Mouse (Mus musculus): ENCODE data around the gene Tbx2. TPM values are rescaled to one million over a fixed set of nuclear protein-coding genes. Genes with fewer than 3 reads are reported as not detected.

Gene Tbx2
- polyA plus RNA-seq, 1 experiment = 5.0 TPM

- 83% methylated on average over 4 of the region's 4 CpGs for WGBS
- Histone ChIP-seq H3K4me1 (ENCODE audit: control insufficient read depth, insufficient read depth, insufficient read length) (no peaks in the 10 kb centered on the region), H3K36me3 (ENCODE audit: control insufficient read depth, insufficient read depth, low read length) (no peaks in the 10 kb centered on the region), H3K27ac (ENCODE audit: insufficient read depth, low read length) (no peak overlapping the region), H3K27me3 (ENCODE audit: control insufficient read depth, insufficient read depth, low read length) (peaks cover 29% of the 10 kb centered on the region), H3K4me3 (ENCODE audit: extremely low read depth, insufficient read depth, insufficient read length) (no peak overlapping the region)
- TF ChIP-seq POLR2A (IDR thresholded peaks at IDR 0.05; ENCODE audit: low read depth, low read length) = no peak
- TF ChIP-seq CTCF (IDR thresholded peaks at IDR 0.05; ENCODE audit: extremely low read depth, insufficient read depth, insufficient read length, insufficient replicate concordance) = no peak
- no peak for DNase-seq (ENCODE audit: low read depth in 1 of 2, low spot score in 2 of 2)
Observed at GRCm38 (mm10) chr11:85884498-85884897, 52.1 kb downstream of the Tbx2 start.

DNA sequence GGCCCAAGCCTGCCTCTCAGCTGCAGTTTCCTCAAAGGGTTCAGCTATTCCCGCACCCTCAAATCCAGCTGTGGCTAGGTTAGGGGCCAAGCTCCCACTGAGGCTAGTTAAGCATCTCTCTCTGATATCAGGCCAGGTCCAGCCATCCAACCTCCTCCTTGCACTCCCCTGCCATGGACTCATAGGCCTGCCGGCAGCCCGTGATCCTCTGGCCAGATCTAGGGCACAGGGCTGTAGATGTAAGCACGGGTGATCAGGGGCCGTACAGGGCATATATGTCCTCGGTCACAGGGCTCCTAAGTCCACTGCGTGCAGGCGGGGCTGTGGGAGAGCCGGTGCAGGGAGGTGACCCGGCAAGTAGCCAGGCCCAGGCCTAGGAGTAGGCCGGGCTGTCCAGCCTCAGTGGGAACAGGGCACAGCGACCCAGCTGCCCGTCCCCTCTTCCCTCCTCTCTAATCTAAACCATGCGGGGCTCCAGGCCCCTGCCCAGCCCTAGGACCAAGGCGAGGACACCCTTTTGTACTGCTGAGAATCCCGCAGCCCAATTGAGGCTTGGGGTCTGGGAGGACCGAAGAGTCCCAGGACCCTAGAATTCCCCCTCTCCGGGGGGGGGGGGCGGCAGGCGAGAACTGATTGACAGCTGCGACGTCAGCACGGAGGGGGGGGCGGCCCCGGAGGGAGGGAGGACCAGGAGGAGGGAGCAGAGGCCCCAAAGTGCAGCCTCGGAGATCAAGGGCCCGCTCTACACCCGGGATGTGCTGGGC, 53.5 kb downstream of the Tbx2 start, which contains the start of gene Tbx4:
TSS of gene Tbx4 (plus strand) at position 758 of the 764 bp plus-strand sequence.
- no peak for DNase-seq (ENCODE audit: low read depth in 1 of 2, low spot score in 2 of 2)
- 55% methylated on average over 23 of the region's 28 CpGs for WGBS
- Histone ChIP-seq H3K36me3 (ENCODE audit: control insufficient read depth, insufficient read depth, low read length) (no peaks in the 10 kb centered on the region), H3K27ac (ENCODE audit: insufficient read depth, low read length) (no peak within 1 kb of the TSS), H3K4me3 (ENCODE audit: extremely low read depth, insufficient read depth, insufficient read length) (no peak within 1 kb of the TSS), H3K4me1 (ENCODE audit: control insufficient read depth, insufficient read depth, insufficient read length) (no peaks in the 10 kb centered on the region), H3K27me3 (ENCODE audit: control insufficient read depth, insufficient read depth, low read length) (peaks cover 39% of the 10 kb centered on the region)
- TF ChIP-seq CTCF (IDR thresholded peaks at IDR 0.05; ENCODE audit: extremely low read depth, insufficient read depth, insufficient read length, insufficient replicate concordance) (no peak), POLR2A (IDR thresholded peaks at IDR 0.05; ENCODE audit: low read depth, low read length) (no peak)

GRCm38 (mm10) chr11:85886429-85886785, 54.1 kb downstream of the Tbx2 start:
- Histone ChIP-seq H3K27ac (ENCODE audit: insufficient read depth, low read length) (no peak overlapping the region), H3K4me3 (ENCODE audit: extremely low read depth, insufficient read depth, insufficient read length) (no peak overlapping the region), H3K27me3 (ENCODE audit: control insufficient read depth, insufficient read depth, low read length) (peaks cover 44% of the 10 kb centered on the region), H3K4me1 (ENCODE audit: control insufficient read depth, insufficient read depth, insufficient read length) (no peaks in the 10 kb centered on the region), H3K36me3 (ENCODE audit: control insufficient read depth, insufficient read depth, low read length) (no peaks in the 10 kb centered on the region)
- no peak for DNase-seq (ENCODE audit: low read depth in 1 of 2, low spot score in 2 of 2)
- WGBS = 19% methylated on average over 22 of the region's 22 CpGs
- TF ChIP-seq POLR2A (IDR thresholded peaks at IDR 0.05; ENCODE audit: low read depth, low read length) = no peak
- no peak for TF ChIP-seq CTCF (IDR thresholded peaks at IDR 0.05; ENCODE audit: extremely low read depth, insufficient read depth, insufficient read length, insufficient replicate concordance)

- Histone ChIP-seq H3K27me3 (ENCODE audit: control insufficient read depth, insufficient read depth, low read length) (peaks cover 44% of the 10 kb centered on the region), H3K27ac (ENCODE audit: insufficient read depth, low read length) (no peak overlapping the region), H3K4me3 (ENCODE audit: extremely low read depth, insufficient read depth, insufficient read length) (no peak overlapping the region), H3K36me3 (ENCODE audit: control insufficient read depth, insufficient read depth, low read length) (no peaks in the 10 kb centered on the region), H3K4me1 (ENCODE audit: control insufficient read depth, insufficient read depth, insufficient read length) (no peaks in the 10 kb centered on the region)
- no peak for DNase-seq (ENCODE audit: low read depth in 1 of 2, low spot score in 2 of 2)
- 32% methylated on average over 6 of the region's 6 CpGs for WGBS
- TF ChIP-seq POLR2A (IDR thresholded peaks at IDR 0.05; ENCODE audit: low read depth, low read length) (no peak), CTCF (IDR thresholded peaks at IDR 0.05; ENCODE audit: extremely low read depth, insufficient read depth, insufficient read length, insufficient replicate concordance) (no peak)
Observed at GRCm38 (mm10) chr11:85887273-85887672, 54.9 kb downstream of the Tbx2 start.

GRCm38 (mm10) chr11:85887801-85888450, 55.6 kb downstream of the Tbx2 start:
- no peak for TF ChIP-seq POLR2A (IDR thresholded peaks at IDR 0.05; ENCODE audit: low read depth, low read length)
- no peak for TF ChIP-seq CTCF (IDR thresholded peaks at IDR 0.05; ENCODE audit: extremely low read depth, insufficient read depth, insufficient read length, insufficient replicate concordance)
- Histone ChIP-seq H3K4me3 (ENCODE audit: extremely low read depth, insufficient read depth, insufficient read length) (no peak overlapping the region), H3K4me1 (ENCODE audit: control insufficient read depth, insufficient read depth, insufficient read length) (no peaks in the 10 kb centered on the region), H3K27ac (ENCODE audit: insufficient read depth, low read length) (no peak overlapping the region), H3K36me3 (ENCODE audit: control insufficient read depth, insufficient read depth, low read length) (no peaks in the 10 kb centered on the region), H3K27me3 (ENCODE audit: control insufficient read depth, insufficient read depth, low read length) (peaks cover 47% of the 10 kb centered on the region)
- 11% methylated on average over 17 of the region's 17 CpGs for WGBS
- no peak for DNase-seq (ENCODE audit: low read depth in 1 of 2, low spot score in 2 of 2)

GRCm38 (mm10) chr11:85888451-85888961, 56.2 kb downstream of the Tbx2 start:
- 13% methylated on average over 26 of the region's 26 CpGs for WGBS

More at GRCm38 (mm10) chr11:85888451-85888961, 56.2 kb downstream of the Tbx2 start:
- TF ChIP-seq POLR2A (IDR thresholded peaks at IDR 0.05; ENCODE audit: low read depth, low read length) = no peak
- no peak for TF ChIP-seq CTCF (IDR thresholded peaks at IDR 0.05; ENCODE audit: extremely low read depth, insufficient read depth, insufficient read length, insufficient replicate concordance)
- Histone ChIP-seq H3K27ac (ENCODE audit: insufficient read depth, low read length) (no peak overlapping the region), H3K36me3 (ENCODE audit: control insufficient read depth, insufficient read depth, low read length) (no peaks in the 10 kb centered on the region), H3K27me3 (ENCODE audit: control insufficient read depth, insufficient read depth, low read length) (peaks cover 47% of the 10 kb centered on the region), H3K4me3 (ENCODE audit: extremely low read depth, insufficient read depth, insufficient read length) (no peak overlapping the region), H3K4me1 (ENCODE audit: control insufficient read depth, insufficient read depth, insufficient read length) (no peaks in the 10 kb centered on the region)
- no peak for DNase-seq (ENCODE audit: low read depth in 1 of 2, low spot score in 2 of 2)
